Mouse (Mus musculus): Measurements from ENCODE around the gene Lrrc17.
"Not testable (repeated sequence)": the region's sequence is repeated elsewhere in the genome, so short reads cannot be mapped to it uniquely, and the experiment has no call there.

Lrrc17 gene

GRCm38 (mm10) chr5:21542226-21542625 is 1.1 kb upstream of the Lrrc17 start:
- in situ Hi-C loops (cut with MboI, MseI): no loop called here

GRCm38 (mm10) chr5:21544821-21545220 is 1.5 kb downstream of the Lrrc17 start:
- in situ Hi-C loops (cut with MboI, MseI): no loop called here

GRCm38 (mm10) chr5:21545227-21545626 is 1.9 kb downstream of the Lrrc17 start:
- in situ Hi-C loops (cut with MboI, MseI): no loop called here

GRCm38 (mm10) chr5:21545786-21546185 is 2.4 kb downstream of the Lrrc17 start:
- in situ Hi-C loops (cut with MboI, MseI): no loop called here

- in situ Hi-C loops (cut with MboI, MseI): no loop called here
These were observed 3.6 kb downstream of the Lrrc17 start for GRCm38 (mm10) chr5:21547005-21547404.

- in situ Hi-C loops (cut with MboI, MseI): no loop called here
These were observed 10.3 kb downstream of the Lrrc17 start for GRCm38 (mm10) chr5:21553685-21554084.

- in situ Hi-C loops (cut with MboI, MseI): no loop called here
These were observed 11.4 kb downstream of the Lrrc17 start for GRCm38 (mm10) chr5:21554732-21555131.

GRCm38 (mm10) chr5:21556502-21556901 is 13.1 kb downstream of the Lrrc17 start:
- in situ Hi-C loops (cut with MboI, MseI): no loop called here

GRCm38 (mm10) chr5:21563936-21564335 is 20.6 kb downstream of the Lrrc17 start:
- in situ Hi-C loops (cut with MboI, MseI): no loop called here

GRCm38 (mm10) chr5:21565392-21566065 is 22.2 kb downstream of the Lrrc17 start:
- in situ Hi-C loops (cut with MboI, MseI): no loop called here

GRCm38 (mm10) chr5:21567784-21568183 is 24.4 kb downstream of the Lrrc17 start:
- in situ Hi-C loops (cut with MboI, MseI): no loop called here

- in situ Hi-C loops (cut with MboI, MseI): no loop called here
These were observed 29.5 kb downstream of the Lrrc17 start for GRCm38 (mm10) chr5:21572764-21573416.

- in situ Hi-C loops (cut with MboI, MseI): no loop called here
These were observed 31.2 kb downstream of the Lrrc17 start for GRCm38 (mm10) chr5:21574386-21575209.

- in situ Hi-C loops (cut with MboI, MseI): no loop called here
These were observed 31.8 kb downstream of the Lrrc17 start for GRCm38 (mm10) chr5:21575210-21575550.

- in situ Hi-C loops (cut with MboI, MseI): no loop called here
These were observed 34.8 kb downstream of the Lrrc17 start for GRCm38 (mm10) chr5:21578136-21578535.

GRCm38 (mm10) chr5:21586763-21587162 is 43.4 kb downstream of the Lrrc17 start:
- in situ Hi-C loops (cut with MboI, MseI): loop anchor here (10.0 kb wide), 1 partner anchor 322 kb away; no protein-coding TSS in a partner anchor

GRCm38 (mm10) chr5:21587683-21588082 is 44.3 kb downstream of the Lrrc17 start:
- in situ Hi-C loops (cut with MboI, MseI): loop anchor here (10.0 kb wide), 1 partner anchor 323 kb away; no protein-coding TSS in a partner anchor

- in situ Hi-C loops (cut with MboI, MseI): loop anchor here (10.0 kb wide), 1 partner anchor 323 kb away; no protein-coding TSS in a partner anchor
These were observed 44.9 kb downstream of the Lrrc17 start for GRCm38 (mm10) chr5:21588220-21588619.

- in situ Hi-C loops (cut with MboI, MseI): no loop called here
These were observed 48.7 kb downstream of the Lrrc17 start for GRCm38 (mm10) chr5:21592106-21592505.

GRCm38 (mm10) chr5:21593201-21593709 is 49.9 kb downstream of the Lrrc17 start:
- in situ Hi-C loops (cut with MboI, MseI): no loop called here

GRCm38 (mm10) chr5:21599536-21599935 is 56.2 kb downstream of the Lrrc17 start:
- in situ Hi-C loops (cut with MboI, MseI): not testable (repeated sequence)

- in situ Hi-C loops (cut with MboI, MseI): no loop called here
These were observed 56.6 kb downstream of the Lrrc17 start for GRCm38 (mm10) chr5:21599961-21600360.

Measured in T-helper 2 cell (primary cell).